ENCODE assay signal across 26 mouse cellular contexts in genomic region chr9:73127457-73127856, GRCm38 (mm10). TPM values are rescaled to one million over a fixed set of nuclear protein-coding genes. Genes with fewer than 3 reads are reported as not detected.
"Had no signal": no experiment of that assay in that cellular context is flagged by ENCODE, and none has a peak within 500 bp of the region (broad histone marks: within the 10 kb centered on the region; RNA-seq: fewer than 3 reads in every experiment).

No protein-coding gene starts in this region.

- H3K4me1 ChIP-seq: limb, embryonic 12.5 days; limb, embryonic 15.5 days had no signal

- H3K9me3 ChIP-seq: limb, embryonic 12.5 days; limb, embryonic 15.5 days; liver, embryonic 13.5 days had no signal

- H3K27ac ChIP-seq: kidney, postnatal 0 days; limb, embryonic 12.5 days; limb, embryonic 15.5 days; liver, embryonic 13.5 days; macrophage had no signal

- H3K9ac ChIP-seq: limb, embryonic 12.5 days; limb, embryonic 15.5 days; liver, embryonic 13.5 days had no signal

- H3K4me3 ChIP-seq: layer of hippocampus, adult 2 months; limb, embryonic 12.5 days; limb, embryonic 15.5 days; liver, embryonic 13.5 days had no signal

- DNase-seq: kidney, adult 2 months; kidney, postnatal 25 days; left cerebral cortex, postnatal 4 days; liver, embryonic 13.5 days; lung, adult 18-20 months; midbrain, embryonic 14.5 days; thymus, adult 18-20 months; thymus, postnatal 36 days had no signal

RNA-seq across cellular contexts. Expression of gene Gm20509, which starts 25.2 kb away (rescaled TPM):
- total RNA-seq: left cerebral cortex, postnatal 14 days; left cerebral cortex, postnatal 4 days; megakaryocyte-erythroid progenitor cell, adult 5-6 weeks; midbrain, postnatal 0 days had no signal
- polyA plus RNA-seq: kidney, adult 2 months; kidney, embryonic 14.5 days; kidney, postnatal 0 days; large intestine, adult 2 months; limb, embryonic 12.5 days; limb, embryonic 15.5 days; liver, embryonic 13.5 days; lung, embryonic 16.5 days; macrophage; midbrain, embryonic 11.5 days; midbrain, embryonic 14.5 days; neural tube, embryonic 11.5 days; neural tube, embryonic 14.5 days; small intestine, adult 2 months; spleen, adult 2 months; stomach, embryonic 16.5 days; urinary bladder, adult 2 months had no signal

RNA-seq across cellular contexts. Expression of gene Khdc3, which starts 25.8 kb away (rescaled TPM):
- total RNA-seq: megakaryocyte-erythroid progenitor cell, adult 5-6 weeks had no signal
- polyA plus RNA-seq: kidney, embryonic 14.5 days; limb, embryonic 12.5 days; macrophage; midbrain, embryonic 11.5 days; neural tube, embryonic 11.5 days had no signal
